Mouse (Mus musculus) neural tube, embryonic 10.5 days (tissue): ENCODE measurements around the gene Zfp980.
A peak's percentile ranks its signal among the peaks of the same experiment; 100 is the strongest.
"Not testable (repeated sequence)": the region's sequence is repeated elsewhere in the genome, so short reads cannot be mapped to it uniquely, and the experiment has no call there.

Experiments
- DNase-seq: peaks from one replicate; pipeline ENCODE4 v3.0.0-alpha.2; 2017; ENCODE audit warnings: low spot score; ENCODE audit errors: extremely low spot score

Zfp980 gene

GRCm38 (mm10) chr4:145670385-145670784 is at the start of gene Zfp980:
Zfp980 (plus strand) TSS chr4:145670685.
- not testable (repeated sequence) for DNase-seq

DNA sequence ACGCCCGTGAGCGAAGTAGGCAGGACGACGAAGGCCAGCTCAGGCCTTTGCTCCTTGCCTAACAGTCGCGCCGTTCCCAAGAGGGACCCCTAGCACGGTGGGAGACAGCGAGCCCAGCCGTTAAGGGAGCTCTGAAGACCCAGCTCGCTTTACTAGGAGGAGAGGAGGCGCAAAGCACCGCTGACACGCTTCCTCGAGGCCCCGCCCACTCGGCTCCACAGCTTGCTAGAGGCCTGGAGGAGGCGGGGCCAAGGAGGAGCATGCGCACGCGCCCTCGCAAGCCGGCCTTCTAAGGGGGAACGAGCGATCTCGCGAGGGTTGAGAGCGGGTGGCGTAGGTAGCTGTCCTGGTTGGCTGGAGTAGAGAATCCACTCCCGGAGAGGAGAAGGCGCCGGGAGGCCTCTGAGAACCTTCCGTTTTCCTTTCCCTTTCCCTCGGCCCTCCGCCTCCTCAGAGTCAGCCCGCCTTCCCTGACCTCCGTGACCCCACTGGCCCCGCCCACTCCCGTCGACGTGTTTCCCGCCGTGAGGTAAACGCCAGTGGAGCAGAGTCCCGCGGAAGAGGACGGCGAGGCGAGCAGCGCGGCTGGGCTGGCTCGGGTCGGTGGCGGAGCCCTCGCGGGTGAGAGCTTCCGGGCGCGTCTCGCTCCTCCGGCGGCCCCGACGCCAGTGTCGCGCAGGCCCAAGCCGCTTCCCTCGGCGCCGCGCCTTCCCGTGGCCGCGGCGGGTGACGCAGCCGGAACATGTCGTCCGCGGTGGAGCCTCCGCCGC is 29.9 kb upstream of the Zfp980 start:
- DNase-seq = peak; percentile 12

- DNase-seq = not testable (repeated sequence)
Observed at GRCm38 (mm10) chr4:145674286-145674780, 3.8 kb downstream of the Zfp980 start.

GRCm38 (mm10) chr4:145680217-145680616 is 9.7 kb downstream of the Zfp980 start:
- DNase-seq = not testable (repeated sequence)

DNA sequence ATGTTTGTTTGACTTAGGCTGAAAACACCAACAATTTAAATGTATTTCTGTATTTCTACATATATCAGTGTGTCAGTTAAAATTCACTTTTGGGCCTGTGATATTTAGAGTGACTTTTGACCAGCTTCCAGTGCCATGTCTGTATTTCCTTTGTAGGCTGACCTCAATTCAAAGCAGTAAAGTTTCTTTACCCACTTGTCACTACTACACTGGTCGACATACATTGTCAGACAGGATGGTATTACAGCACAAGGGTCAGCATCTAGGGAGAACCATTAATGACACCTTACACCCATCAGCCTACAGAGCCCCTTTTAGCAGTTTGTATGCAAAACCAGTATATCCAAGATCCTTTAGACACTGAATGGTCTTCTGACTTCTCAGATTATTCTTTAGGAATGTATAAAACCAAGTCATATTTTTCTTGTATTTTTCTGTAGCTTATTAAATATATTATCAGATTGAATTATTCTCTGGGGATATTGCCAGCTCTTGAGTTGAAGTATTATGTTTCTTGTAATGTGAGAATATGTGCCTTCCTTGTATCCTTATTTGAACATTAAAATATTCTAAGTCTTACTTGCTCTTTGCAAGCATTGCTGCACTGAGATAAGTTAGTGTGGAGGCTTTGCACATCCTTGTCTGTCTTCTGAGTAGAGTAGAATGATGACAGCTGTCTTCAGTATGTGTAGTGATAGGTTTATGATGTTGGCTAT is 10.3 kb downstream of the Zfp980 start:
- DNase-seq = not testable (repeated sequence)

DNA sequence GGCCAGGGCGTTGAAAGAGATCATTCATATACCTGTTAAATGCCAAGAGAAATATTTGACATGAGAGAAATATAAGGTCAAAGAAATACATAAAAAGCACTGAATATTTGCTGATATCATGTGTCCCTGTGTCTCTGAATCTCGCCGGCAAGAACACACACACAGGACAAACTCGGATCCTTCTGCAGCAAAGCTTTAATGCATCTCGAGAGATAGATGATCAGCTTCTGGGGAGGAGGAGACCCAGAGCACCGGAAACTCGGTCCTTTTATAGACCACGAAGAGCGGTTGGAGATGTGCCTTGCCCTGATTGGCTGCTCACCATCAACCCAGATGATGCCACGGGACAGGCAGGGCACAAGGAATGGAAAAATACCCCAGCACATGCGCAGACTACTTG is 11.5 kb downstream of the Zfp980 start:
- DNase-seq = not testable (repeated sequence)

DNA sequence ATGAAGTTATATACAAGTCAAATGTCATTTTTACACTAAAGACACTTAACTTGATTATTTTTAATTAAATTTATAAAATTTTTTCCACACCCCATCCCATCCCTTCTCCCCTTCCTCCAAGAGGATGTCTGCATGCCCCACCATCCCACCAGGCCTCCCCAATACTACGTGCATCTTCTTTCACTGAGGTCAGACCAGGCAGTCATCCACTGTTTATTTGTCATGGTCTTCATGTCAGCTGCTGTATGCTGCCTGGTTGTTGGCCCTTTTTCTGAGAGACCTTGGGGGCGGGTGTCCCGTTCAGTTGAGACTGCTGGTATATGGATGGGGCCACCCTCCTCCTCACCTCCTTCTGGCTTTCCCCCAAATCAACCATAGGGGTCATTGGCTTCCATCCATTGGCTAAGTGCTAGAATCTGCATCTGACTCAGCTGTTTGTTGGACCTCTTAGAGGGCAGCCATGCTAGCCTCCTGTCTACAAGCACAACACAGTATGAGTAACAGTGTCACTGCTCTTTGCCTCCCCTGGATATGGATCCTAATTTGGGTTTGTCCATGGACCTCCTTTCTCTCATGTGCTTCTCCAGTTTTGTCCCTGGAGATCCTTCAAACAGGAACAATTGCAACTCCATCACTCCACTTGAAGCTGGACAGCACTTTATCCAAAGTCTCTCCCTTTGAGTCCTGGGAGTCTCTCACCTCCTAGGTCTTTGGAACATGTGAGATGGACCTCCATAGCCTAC is 12.7 kb downstream of the Zfp980 start:
- DNase-seq = not testable (repeated sequence)

GRCm38 (mm10) chr4:145686061-145686460 is 15.6 kb downstream of the Zfp980 start:
- DNase-seq = not testable (repeated sequence)

DNA sequence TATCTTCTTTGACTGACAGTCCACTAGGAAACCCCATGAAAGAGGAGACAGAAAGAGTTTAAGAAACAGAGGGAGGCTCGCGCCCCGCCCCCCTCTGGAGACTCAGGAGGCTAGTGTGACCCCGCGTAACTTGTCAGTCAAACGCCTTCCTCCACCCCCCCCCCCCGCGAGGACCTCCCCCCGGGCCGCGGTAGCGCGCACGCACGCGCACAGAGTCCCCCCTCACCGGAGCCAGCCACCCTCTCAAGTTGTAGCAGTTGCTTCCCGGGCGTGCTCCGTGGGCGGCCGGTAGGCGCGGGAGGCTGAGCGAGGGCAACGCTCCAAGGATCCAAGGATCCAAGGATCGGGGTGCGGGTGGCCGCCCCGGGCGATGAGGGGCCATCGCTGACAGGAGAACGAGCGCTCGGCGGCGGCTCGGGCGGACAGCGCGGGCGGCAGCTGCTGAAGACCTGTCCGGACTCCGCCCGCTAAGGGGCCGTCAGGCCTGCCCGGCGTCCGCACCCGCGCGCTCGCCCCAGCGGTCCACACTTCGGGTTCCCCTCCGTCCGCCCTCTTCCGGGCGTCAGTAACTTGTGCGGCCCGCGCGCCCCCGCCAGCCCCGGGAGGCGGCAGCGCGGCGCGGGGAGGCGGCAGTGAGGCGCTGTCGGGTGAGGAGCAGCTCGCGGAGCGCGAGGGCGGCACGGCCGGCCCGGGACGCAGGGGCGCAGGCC is 74.6 kb downstream of the Zfp980 start:
- not testable (repeated sequence) for DNase-seq

DNA sequence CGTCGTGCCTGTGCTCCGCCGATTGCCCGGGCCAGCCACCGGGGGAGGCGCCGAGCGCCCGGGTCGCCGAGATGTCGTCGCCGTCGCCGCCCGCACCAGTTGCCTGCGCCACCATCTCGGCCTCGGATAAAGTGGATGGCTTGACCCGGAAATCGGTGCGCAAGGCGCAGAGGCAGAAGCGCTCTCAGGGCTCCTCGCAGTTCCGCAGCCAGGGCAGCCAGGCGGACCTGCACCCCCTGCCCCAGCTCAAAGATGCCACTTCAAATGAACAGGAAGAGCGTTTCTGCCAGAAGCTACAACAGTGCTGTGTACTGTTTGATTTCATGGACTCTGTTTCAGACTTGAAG is 75.1 kb downstream of the Zfp980 start:
- DNase-seq = not testable (repeated sequence)
